Mouse (Mus musculus) stomach, embryonic 15.5 days (tissue): ENCODE data around the gene Def6. TPM values are rescaled to one million over a fixed set of nuclear protein-coding genes. Genes with fewer than 3 reads are reported as not detected.

Experiments used
- polyA plus RNA-seq: library from polyadenylated mRNA; unstranded; fragments of >200 nt; fragmentation: Nextera tagmentation; extraction: Ambion mirVana; gene quantifications from 2 replicates; pipeline ENCODE4 v1.2.1, GENCODE M21; 2015

The Def6 gene
- polyA plus RNA-seq, 1 experiment from 2014 or later, result 9.6 TPM

Other genes starting within 250 kb of the Def6 start
- gene Tcp11, start 127.1 kb upstream of the Def6 start, polyA plus RNA-seq, result 2.2 and 2.8 TPM in 2 replicates
- 1.6 and 2.4 TPM in 2 replicates for gene Scube3, start 65.6 kb upstream of the Def6 start, polyA plus RNA-seq
- gene Zfp523, start 30.6 kb upstream of the Def6 start, polyA plus RNA-seq, result 28.1 and 36.2 TPM in 2 replicates
- 3.3 and 4.6 TPM in 2 replicates for gene Ppard, start 24.9 kb downstream of the Def6 start, polyA plus RNA-seq
- 26.9 and 29.9 TPM in 2 replicates for gene Fance, start 105.7 kb downstream of the Def6 start, polyA plus RNA-seq
- 490 and 616 TPM in 2 replicates for gene Rpl10a, start 120.7 kb downstream of the Def6 start, polyA plus RNA-seq
- 11.5 and 12.0 TPM in 2 replicates for gene Tead3, start 143.0 kb downstream of the Def6 start, polyA plus RNA-seq
- 4.2 and 5.0 TPM in 2 replicates for gene Tulp1, start 157.4 kb downstream of the Def6 start, polyA plus RNA-seq